Mouse (Mus musculus) neutrophil, adult 5-6 weeks (primary cell): ENCODE results near the gene Ptbp1. TPM values are rescaled to one million over a fixed set of nuclear protein-coding genes. Genes with fewer than 3 reads are reported as not detected.
"Not testable (repeated sequence)": the region's sequence is repeated elsewhere in the genome, so short reads cannot be mapped to it uniquely, and the experiment has no call there.

ENCODE experiments used
- ATAC-seq: fragments of 151-379, 151-347 bp; 2 replicates; pipeline ENCODE4 v1.8.0; 2017; ENCODE audit warnings: mild to moderate bottlenecking, moderate TSS enrichment; ENCODE audit not compliant: insufficient number of reproducible peaks, poor library complexity, low FRiP score, severe bottlenecking; ENCODE audit errors: extremely low read depth
- total RNA-seq: library from RNA; stranded (forward); fragments of 200-1000 nt; gene quantifications from 2 replicates; pipeline ENCODE4 v1.2.3, GENCODE M21; 2017

The Ptbp1 gene
- total RNA-seq, 1 experiment from 2014 or later = 101 TPM

DNA sequence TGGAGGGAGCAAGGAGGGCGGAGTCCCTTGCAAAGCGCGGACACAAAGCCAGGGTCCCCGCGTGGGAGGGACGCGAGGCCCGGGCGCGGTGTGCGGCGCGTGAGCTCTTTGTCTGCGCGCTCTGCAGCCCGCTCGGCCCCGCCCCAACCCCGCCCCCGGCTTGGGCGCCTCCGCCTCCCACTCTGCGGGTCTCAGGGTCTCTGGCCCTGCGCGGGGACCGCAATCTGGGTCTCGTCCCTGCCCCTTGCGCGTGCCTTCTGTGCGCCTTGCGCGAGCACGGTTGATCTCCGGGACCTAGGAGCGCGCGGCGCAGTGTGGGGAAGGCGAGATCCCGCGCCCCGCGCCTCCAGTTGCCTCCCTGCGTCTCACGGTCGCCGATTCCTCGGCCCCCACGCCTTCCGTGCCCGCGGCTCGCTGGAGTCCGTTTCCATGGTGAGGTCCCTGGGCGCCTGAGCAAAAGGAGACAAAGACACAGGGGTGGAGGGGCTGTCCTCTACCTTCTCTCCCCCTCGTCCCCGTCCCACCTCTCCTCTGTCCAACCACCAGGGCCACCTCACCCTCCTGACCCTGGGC, 20.1 kb downstream of the Ptbp1 start, which contains the start of the genes Prtn3 and Plppr3:
Gene Prtn3 (plus strand): TSS at position 187 of the 573 bp plus-strand sequence.
Gene Plppr3 (minus strand): TSS at position 345 of the 573 bp plus-strand sequence.
- 0 out of 2 replicates have a peak, but pooled peaks have one; percentile 13 for ATAC-seq

DNA sequence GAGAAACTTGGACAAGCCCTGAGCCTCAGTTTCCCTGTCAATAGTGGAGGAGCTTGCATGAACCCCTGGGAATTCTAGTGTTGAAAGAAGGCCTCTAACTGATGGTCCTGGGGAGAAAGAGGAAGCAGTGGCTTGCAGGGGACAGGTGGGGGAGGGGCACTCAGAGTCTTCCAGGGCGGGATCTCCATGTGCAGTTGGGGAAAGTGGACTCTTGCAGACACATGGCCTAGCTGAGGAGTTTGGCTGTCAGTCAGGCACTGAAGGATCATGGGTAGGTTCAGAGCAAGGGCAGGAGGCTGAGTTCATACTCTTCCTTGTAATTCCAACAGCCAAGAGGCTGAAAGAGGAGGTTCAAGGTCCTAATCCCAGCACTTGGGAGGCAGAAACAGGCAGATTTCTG, 22.9 kb downstream of the Ptbp1 start:
- ATAC-seq = no peak; the same call in 1 of the 2 replicates

DNA sequence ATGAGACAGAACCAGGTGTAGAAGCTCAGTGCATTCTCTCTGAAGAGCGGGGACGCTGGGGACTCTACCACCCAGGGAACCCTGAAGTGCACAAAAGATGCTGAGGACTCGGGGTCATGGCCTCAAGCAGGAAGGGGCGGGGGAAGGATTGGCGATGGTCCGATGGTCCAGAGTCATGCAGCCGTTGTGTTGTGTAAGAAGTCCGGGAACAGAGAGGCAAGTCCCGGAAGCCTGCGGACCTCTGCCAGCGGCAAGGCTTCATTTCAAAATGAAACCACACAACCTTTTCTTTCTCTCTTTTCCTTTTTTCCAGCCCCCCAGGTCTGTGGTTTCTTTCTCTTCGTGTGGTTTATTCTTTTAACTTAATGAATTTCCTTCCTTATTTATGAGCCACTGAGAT, 23.5 kb downstream of the Ptbp1 start:
- peak; percentile 45; the same call in 1 of the 2 replicates for ATAC-seq

DNA sequence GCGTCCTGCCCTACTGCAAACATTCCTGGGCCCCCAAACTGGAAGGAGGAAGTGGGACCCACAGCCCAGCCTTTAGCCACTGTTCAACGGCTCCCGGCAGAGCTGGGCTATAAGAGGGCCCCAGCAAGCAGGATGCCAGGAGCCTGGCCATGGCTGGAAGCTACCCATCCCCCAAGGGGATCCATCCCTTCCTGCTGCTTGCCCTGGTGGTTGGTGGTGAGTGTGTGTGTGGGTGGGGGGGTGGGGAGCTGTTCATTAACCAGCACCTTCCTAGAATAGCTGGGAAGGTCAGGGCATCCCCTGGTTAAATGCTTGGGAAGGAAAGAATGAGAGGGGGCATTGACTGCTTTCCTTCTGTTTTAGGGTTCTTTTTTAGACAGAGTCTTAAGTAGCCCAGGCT, 25.3 kb downstream of the Ptbp1 start:
- ATAC-seq = no peak

DNA sequence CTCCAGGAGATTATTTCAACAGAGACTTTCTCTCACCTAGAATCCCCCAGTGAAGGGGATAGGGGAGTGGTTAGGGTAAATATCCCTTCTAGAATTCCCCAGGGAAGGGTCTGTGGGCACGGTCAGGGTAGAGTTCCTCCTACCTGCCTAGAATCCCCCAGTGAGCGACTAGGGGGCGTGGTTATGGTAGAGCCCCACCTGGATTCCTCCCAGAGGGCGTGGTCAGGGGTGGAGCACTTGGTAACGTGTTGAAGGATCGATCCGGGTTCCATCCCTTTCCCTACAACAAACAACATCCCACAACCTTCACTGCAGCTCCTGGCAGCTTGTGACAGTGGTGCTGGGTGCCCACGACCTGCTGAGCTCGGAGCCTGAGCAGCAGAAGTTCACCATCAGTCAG, 26.5 kb downstream of the Ptbp1 start:
- ATAC-seq = no peak

DNA sequence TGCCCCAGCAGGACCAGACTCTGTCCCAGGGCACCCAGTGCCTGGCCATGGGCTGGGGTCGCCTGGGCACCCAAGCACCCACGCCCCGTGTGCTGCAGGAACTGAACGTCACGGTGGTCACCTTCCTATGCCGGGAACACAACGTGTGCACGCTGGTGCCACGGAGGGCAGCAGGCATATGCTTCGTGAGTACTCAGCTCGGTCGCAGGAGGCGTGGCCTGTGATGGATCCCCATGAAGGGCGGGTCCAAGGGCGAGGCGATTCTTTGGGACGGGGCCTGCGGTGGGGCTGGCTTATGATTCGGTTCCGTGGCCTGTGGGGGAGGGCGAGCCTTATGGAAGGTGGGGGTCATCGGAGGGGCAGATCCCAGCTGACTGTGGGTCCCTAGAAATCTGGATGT, 27.8 kb downstream of the Ptbp1 start:
- no peak for ATAC-seq

DNA sequence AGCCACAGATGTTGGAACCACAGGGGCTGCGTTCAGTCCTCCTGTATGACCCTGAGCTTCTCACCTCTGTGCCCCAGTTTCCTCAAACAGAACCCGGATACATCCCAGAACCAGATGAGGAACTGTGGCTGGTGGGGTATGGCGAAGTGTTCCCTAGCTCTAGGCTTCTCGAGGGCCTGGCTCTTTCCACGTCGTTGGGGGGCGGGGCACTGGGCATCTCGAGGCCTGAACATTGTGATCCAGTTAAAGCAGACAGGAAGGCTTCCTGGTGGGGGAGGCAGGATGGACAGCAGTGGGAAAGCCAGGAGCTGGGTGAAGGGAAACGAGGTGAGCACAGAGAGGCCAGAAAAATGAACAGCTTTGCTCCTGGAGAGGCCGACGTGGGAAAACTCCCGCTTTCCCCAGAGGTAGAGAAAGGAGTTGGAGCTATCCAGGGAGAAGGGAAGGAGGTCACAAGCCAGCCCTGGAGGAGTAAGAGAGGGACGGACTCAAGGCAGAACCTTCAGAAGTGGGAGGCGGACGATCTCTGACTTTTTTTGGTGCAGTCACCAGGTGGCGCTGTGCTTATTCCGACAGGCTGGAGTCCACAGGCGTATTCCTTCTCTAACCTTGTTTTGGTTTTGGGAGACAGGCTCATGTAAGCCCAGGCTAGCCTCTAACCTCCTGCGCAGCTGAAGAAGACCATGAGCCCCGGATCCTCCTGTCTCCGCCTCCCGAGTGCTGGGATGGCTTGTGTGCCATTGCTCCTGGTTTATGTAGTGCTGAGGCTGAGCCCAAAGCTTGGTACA, 29.3 kb downstream of the Ptbp1 start:
- ATAC-seq = peak; percentile 63

DNA sequence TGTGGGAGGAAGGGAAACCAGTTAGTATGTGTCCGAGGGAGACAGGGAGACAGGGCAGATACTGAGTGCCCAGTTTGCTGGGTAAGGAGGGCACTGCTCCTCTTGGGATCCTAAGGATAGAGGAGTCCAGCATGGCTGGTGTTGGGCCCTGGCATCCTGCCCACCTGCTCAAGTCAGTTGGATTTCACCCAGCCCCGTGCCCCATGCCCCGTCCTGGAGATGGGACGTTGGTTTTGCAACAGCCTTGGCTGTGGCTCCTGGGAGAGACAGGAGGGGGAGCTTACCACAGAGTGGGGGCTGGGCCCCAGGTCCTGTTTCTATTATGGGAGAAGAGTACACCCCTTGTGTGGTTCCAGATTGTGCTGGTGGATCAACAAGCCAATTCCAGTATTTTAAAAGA, 30.2 kb downstream of the Ptbp1 start:
- ATAC-seq = no peak

DNA sequence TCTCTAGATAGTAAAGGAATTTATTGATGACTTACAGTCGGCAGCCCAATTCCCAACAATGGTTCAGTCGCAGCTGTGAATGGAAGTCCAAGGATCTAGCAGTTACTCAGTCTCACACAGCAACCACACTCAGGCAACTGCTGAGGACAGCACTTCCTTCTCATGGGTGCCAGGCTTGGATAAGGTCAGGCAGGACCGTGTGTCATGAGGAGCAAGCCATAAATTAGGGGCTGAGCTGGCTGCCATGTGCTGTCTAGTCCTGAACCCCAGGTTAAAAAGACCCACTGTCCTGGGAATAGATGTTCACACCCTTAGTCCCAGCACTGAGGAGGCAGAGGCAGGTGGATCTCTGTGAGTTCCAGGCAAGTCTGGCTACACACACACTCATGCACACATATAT, 30.7 kb downstream of the Ptbp1 start:
- ATAC-seq = not testable (repeated sequence)

DNA sequence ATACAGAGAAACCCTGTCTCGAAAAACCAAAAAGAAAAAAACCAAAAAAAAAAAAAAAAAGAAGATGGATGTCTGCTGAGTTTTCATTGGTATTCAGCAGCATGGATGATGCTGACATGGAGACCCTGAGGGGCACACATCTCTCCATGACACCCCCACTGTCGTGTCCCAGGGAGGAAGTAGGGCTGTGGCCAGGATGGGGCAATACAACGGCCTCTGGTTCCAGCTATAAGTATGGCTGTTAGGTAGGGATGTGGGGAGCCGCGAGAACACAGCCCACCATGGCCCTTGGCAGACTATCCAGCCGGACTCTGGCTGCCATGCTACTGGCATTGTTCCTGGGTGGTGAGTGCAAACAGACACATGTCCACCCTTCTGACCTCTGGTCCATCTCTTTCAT, 31.8 kb downstream of the Ptbp1 start, which contains the start of gene Elane:
Gene Elane (plus strand): TSS at position 194 of the 400 bp plus-strand sequence.
- ATAC-seq = no peak

DNA sequence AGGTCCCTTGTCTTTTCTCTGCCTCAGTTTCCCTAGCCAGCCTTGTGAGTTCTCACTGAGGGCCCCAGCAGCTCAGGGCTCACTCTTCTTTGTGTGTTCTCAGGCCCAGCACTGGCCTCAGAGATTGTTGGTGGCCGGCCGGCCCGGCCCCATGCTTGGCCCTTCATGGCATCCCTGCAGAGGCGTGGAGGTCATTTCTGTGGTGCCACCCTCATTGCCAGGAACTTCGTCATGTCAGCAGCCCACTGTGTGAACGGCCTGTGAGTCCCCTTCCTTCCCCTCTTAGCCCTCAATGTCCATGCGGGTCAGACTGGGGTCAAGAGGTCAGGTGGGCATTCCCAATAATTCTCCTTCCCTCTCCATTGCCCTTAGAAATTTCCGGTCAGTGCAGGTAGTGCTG, 32.4 kb downstream of the Ptbp1 start:
- ATAC-seq = no peak

DNA sequence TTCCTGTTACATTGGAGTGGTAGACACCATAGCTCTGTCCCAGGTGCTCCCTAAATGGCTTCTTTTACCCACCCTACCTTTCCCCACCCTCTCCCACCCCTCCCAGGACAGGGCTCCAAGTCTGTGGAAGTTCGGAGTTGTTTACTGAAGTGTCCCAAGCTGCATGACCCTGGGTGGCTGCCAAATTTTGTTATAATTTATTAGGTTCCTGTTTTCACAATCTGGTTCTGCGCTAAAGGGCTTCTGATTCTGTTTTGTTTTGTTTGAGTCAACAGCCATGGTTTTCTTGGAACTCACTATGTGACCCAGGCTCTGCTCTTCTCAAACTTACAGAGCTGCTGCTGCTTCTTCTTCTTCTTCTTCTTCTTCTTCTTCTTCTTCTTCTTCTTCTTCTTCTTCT, 35.2 kb downstream of the Ptbp1 start:
- ATAC-seq = no peak

DNA sequence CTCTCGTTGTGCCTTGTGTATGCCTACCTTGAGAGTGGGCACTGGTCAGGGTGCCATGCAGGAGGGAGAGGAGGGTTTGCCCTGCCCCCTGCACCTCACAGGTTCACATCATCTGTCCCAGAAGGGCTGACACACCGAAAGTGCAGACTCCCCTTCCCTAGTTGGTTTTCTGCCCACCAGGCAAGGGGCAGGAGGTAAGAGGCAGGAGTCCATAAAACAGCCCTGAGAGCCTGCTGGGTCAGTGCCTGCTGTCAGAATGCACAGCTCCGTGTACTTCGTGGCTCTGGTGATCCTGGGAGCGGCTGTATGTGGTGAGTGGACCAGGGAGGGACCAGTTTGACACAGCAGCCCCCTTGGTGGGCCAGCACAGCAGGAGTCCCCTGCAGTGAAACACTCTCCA, 36.4 kb downstream of the Ptbp1 start, which contains the start of gene Cfd:
Gene Cfd (plus strand): TSS at position 184 of the 400 bp plus-strand sequence.
- no peak for ATAC-seq

DNA sequence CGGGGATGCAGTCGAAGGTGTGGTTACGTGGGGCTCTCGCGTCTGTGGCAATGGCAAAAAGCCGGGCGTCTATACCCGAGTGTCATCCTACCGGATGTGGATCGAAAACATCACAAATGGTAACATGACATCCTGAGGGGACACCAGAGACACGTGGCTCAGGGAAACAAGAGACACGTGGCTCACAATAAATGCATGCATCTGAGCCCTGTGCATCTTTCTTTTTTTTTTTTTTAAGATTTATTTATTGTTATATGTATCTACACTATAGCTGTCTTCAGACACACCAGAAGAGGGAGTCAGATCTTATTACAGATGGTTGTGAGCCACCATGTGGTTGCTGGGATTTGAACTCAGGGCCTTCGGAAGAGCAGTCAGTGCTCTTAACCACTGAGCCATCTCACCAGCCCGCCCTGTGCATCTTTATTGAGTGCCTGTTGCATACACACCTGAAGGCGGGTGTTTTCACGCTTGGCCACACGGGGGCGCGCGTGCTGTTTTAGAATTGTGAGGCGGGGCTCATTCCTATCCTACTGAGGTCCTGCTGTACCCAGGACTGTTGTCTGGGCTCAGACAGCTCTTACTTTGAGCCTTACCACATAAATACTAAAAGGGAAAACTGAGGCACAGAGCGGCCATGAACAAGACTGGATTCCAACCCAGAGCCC, 38.4 kb downstream of the Ptbp1 start:
- peak; percentile 82 for ATAC-seq

DNA sequence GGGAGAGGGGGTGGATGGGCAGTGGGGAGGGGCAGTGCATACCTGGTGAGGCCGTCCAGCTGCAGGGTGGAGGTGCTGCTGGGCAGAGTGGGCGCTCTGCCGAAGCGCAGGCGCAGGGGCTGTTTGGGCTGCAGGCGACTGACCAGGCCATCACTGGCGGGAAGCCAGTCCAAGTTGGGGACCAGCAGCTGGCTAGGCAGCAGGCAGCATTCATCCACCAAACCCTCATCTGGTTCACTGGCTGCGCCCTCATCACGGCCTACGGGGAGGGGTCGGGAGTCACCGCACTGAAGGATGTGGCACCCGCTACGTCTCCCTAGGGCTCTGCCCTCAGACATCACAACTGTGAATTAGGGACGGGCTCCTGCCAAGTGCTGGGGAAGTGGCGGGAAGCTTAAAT, 42.1 kb downstream of the Ptbp1 start:
- ATAC-seq = no peak

DNA sequence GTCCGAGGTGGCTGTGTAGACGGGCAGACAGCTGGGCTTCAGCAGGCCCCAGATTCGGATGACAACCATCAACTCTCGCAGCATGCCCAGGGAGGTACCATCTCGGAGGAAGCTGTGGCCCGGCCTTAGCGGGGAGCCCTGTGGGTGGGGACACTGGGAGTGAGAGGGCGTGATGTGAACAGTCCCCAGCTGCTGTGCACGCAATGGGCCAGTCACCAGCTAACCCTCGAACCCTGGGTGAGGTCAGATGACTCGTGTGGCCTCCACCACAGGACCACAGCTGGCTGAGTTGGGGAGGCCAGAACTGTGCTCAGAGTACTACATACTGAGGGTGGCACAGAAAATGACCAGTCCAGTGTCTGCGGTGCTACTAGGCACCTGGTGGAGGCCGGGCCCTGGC, 42.6 kb downstream of the Ptbp1 start:
- no peak for ATAC-seq

DNA sequence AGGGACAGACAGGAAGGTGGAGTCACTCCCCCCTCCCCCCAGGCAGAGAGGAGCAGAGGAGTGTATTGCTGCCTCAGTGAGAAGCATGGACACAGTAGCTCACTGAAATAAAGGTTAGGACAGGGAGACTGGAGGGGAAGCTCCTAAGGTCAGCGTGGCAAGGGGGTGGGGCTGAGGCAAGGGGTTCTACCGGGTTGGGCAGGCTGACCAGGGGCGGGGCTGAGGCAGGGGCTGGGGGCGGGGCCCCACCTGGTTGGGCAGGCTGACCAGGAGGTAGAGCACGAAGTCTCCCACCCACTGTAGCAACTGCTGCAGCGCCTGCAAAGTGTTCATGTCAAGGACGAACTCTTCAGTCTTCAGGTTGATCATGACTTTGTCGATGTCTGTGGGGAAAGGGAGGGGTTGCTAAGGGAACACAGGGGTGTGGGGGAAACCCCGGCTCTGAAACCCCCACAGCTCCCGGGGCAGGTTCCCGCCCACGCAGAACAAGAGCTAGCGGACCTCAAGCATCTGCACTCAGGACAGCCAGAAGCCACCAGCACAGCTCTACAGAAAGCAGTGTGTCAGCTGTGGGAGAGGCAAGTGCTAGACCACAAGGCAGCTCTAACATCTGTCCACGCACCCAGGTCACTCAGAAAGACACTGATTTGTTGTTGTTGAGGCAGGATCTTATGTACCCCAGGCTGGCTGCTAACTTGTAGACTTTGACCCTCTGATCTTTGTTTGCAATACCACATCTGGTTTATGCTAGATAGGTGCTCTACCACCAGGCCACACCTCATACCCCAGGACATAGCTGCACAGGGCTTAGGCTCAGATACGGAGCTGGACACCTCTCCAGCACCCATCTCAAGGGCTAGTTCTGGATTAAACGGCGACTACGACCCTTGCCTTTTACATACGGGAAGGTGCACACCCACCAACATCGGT, 43.4 kb downstream of the Ptbp1 start:
- no peak for ATAC-seq

DNA sequence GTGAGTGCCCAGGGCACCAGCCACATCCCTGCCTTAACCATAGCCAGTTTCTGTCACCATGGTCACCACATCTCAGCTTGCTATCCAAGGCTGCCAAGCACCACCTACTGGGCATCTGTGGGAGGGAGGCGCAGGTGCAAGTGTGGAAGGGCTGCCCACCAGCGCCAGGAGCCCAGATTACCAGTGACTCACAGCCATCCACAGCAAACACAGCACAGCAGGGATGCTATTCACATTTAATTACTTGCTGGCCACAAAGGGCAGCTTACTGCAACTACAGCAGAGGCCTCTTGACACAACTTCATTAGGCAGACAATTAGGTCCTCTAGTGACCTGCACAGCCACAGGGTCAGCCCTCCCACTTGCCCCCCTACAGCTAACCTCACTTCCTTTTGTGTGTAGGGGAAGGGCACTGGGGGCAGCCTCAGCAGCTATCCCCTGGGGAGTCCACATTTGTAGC, 46.8 kb downstream of the Ptbp1 start:
- ATAC-seq = no peak

DNA sequence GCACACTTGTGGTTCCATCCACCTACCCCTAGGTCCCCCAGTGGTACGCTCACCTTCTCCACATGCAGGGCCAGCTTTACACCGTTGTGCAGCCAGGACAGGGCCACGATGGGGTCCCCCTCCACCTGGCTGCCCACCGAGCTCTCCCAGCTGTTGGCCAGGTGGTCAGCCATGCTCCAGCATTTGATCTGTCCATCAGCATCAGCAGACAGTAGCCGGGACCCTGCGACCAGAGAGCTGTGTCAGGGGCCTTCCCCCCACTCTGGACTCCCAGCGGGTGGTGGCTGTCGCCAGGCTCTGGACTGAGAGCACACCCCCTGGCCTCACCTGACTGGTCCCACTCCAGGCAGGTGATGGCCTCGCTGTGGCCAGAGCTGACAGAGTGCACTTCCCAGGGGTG, 52.5 kb downstream of the Ptbp1 start:
- no peak for ATAC-seq
